Mouse (Mus musculus) lung, embryonic 14.5 days (tissue): Measurements from ENCODE around the gene Cox6a2. TPM values are rescaled to one million over a fixed set of nuclear protein-coding genes. Genes with fewer than 3 reads are reported as not detected.
A peak's percentile ranks its signal among the peaks of the same experiment; 100 is the strongest.

Source experiments
- ATAC-seq: fragments of 200-750 bp; cut with Nextera tagmentation; 2 replicates; pipeline ENCODE4 v1.8.0; 2017; ENCODE audit warnings: mild to moderate bottlenecking, moderate TSS enrichment, moderate library complexity; ENCODE audit not compliant: insufficient read depth
- DNase-seq: peaks from one replicate; pipeline ENCODE4 v3.0.0-alpha.2; 2015
- H3K27ac ChIP-seq: fragments of 300-500 bp; sonication (generic); 2 replicates; pipeline ENCODE4 v1.5.1; 2014; ENCODE audit warnings: low read depth, mild to moderate bottlenecking, moderate library complexity
- H3K27me3 ChIP-seq: fragments of 300-500 bp; sonication (generic); 2 replicates; pipeline ENCODE4 v1.6.1; 2014; ENCODE audit warnings: low read length, control low read depth; ENCODE audit not compliant: insufficient read depth
- H3K36me3 ChIP-seq: fragments of 300-500 bp; sonication (generic); 2 replicates; pipeline ENCODE4 v1.6.1; 2014; ENCODE audit warnings: control low read depth; ENCODE audit not compliant: insufficient read depth
- H3K4me1 ChIP-seq: fragments of 300-500 bp; sonication (generic); 2 replicates; pipeline ENCODE4 v1.6.1; 2014; ENCODE audit warnings: antibody characterized with exemption, control low read depth; ENCODE audit not compliant: insufficient read depth
- H3K4me2 ChIP-seq: fragments of 300-500 bp; sonication (generic); 2 replicates; pipeline ENCODE4 v1.6.1; 2014; ENCODE audit warnings: mild to moderate bottlenecking
- H3K4me3 ChIP-seq: fragments of 300-500 bp; sonication (generic); 2 replicates; pipeline ENCODE4 v1.5.1; 2014; ENCODE audit warnings: low read depth, low read length
- H3K9ac ChIP-seq: fragments of 300-500 bp; sonication (generic); 2 replicates; pipeline ENCODE4 v1.6.1; 2014
- H3K9me3 ChIP-seq: fragments of 300-500 bp; sonication (generic); 2 replicates; pipeline ENCODE4 v1.6.1; 2016; ENCODE audit warnings: low read depth, low read length, control low read depth
- CTCF ChIP-seq: IDR thresholded peaks from 2 replicates; pipeline ENCODE4 v1.5.1; 2016; ENCODE audit warnings: antibody characterized with exemption, low read depth
- WGBS: fragments of 180-500 bp; shearing (Covaris S2); extraction: QIAGEN DNeasy Blood & Tissue Kit; methylation state at CpG from one replicate; pipeline ENCODE4 v1.1.7; 2014; 5-methylcytosine and 5-hydroxymethylcytosine counted together
- polyA plus RNA-seq: library from polyadenylated mRNA; unstranded; fragments of >200 nt; fragmentation: Nextera tagmentation; extraction: Ambion mirVana; gene quantifications from 2 replicates; pipeline ENCODE4 v1.2.1, GENCODE M21; 2014

The Cox6a2 gene
- polyA plus RNA-seq, 1 experiment from 2014 or later, result 0.29 TPM

DNA sequence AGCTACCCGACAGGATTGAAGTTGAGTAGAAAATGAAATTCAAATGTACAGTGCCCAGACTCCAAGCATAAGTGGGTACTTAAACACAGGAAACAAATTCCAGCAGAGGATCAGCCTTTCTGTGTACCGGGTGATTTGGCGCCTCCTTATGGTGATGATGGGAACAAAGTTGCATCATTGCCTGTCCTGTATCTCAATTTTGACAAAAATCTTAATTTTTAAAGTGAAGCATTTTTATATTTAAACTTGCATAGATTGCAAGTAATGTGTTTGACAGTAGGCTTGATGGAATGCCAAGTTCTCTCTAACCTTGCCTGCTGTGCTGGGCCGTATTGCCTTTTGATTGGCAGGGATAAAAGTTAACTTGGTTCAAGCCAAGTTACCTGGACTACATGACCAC, 32.8 kb upstream of the Cox6a2 start:
- Histone ChIP-seq H3K9ac (peak overlapping the region; percentile 52), H3K27me3 (no peaks in the 10 kb centered on the region), H3K4me2 (peak overlapping the region; percentile 84), H3K36me3 (peaks cover 42% of the 10 kb centered on the region), H3K27ac (peak overlapping the region; percentile 98), H3K4me3 (peak overlapping the region; percentile 73), H3K4me1 (peaks cover 8% of the 10 kb centered on the region), H3K9me3 (no peaks in the 10 kb centered on the region)
- DNase-seq (peak; percentile 85), ATAC-seq (peak; percentile 20; the same call in 1 of the 2 replicates)
- peak; percentile 72 for TF ChIP-seq CTCF
- 17% methylated on average over 4 of the region's 4 CpGs for WGBS

DNA sequence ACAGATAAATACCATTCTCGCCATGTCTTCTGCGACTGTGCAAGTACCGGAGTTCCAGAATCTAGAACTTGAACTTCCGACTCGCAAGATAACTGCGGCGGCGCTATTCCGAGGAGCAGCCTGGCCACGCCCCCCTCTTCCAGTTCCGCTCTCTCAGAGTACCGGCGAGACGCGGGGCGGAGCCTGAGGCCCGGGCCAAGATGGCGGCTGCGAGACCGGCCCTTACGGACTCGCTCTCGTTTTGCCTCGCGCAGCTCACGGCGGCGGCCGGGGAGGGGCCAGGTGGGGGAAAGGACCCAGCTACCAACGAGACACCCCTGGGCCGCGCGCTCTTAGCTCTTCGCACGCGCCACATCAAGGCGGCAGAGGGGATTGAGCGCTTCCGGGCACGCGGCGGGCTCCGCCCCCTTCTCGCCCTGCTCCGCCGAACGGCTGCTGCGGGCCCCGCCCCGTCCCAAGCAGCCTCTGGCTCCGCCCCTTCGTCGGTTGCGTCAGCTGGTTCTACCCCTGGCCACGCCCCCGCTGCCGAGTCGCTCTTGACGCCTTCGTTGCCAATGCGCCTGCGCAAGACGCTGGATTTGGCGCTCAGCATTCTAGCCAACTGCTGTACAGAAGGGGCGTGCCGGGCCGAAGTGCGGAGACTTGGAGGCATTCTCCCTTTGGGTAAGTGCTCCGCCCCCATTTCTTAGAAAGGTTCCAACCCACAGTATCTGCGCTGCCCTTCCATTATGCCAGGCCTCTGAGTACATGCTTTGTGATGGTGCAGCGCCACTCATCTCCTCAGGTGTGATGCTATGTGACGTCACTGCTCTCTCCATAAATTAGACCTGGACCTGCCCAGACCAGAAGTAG, 32.0 kb upstream of the Cox6a2 start, which contains the start of gene 9130023H24Rik:
TSS of gene 9130023H24Rik (minus strand) at position 105 of the 852 bp plus-strand sequence.
- no peaks in the 10 kb centered on the region for H3K9me3 ChIP-seq
- H3K4me2 ChIP-seq, result peak within 1 kb of the TSS; percentile 84
- peak; percentile 100 for DNase-seq
- WGBS, result under 1% methylated on average over 72 of the region's 72 CpGs
- peaks cover 38% of the 10 kb centered on the region for H3K36me3 ChIP-seq
- H3K9ac ChIP-seq, result peak within 1 kb of the TSS; percentile 75
- no peaks in the 10 kb centered on the region for H3K27me3 ChIP-seq
- peak within 1 kb of the TSS; percentile 98 for H3K27ac ChIP-seq
- H3K4me1 ChIP-seq, result peaks cover 8% of the 10 kb centered on the region
- ATAC-seq, result peak; percentile 92
- peak; percentile 49 for TF ChIP-seq CTCF
- H3K4me3 ChIP-seq, result peak within 1 kb of the TSS; percentile 73

DNA sequence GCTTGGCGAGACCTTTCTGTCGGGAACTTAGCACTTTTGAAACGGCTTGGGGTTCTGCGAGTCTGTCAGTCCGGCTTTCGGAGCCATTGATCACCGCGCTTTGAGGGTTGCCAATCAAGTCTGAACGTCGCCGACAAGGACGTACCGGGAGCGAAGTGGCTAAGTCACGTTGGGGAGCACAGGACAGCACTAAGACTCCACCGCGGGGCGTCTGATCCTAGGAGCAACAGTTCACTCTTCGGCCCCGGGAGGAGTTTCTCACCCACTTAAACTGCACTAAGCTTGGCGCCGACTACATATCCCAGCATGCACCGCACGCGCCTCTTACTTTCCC, 31.4 kb upstream of the Cox6a2 start:
- no peak for TF ChIP-seq CTCF
- H3K36me3 ChIP-seq, result peaks cover 32% of the 10 kb centered on the region
- H3K4me3 ChIP-seq, result peak overlapping the region; percentile 73
- H3K9ac ChIP-seq, result peak overlapping the region; percentile 75
- H3K4me2 ChIP-seq, result peak overlapping the region; percentile 84
- H3K4me1 ChIP-seq, result peaks cover 8% of the 10 kb centered on the region
- WGBS, result under 1% methylated on average over 25 of the region's 25 CpGs
- DNase-seq (no peak), ATAC-seq (no peak; the same call in 1 of the 2 replicates)
- H3K9me3 ChIP-seq, result no peaks in the 10 kb centered on the region
- no peaks in the 10 kb centered on the region for H3K27me3 ChIP-seq
- H3K27ac ChIP-seq, result peak overlapping the region; percentile 98

DNA sequence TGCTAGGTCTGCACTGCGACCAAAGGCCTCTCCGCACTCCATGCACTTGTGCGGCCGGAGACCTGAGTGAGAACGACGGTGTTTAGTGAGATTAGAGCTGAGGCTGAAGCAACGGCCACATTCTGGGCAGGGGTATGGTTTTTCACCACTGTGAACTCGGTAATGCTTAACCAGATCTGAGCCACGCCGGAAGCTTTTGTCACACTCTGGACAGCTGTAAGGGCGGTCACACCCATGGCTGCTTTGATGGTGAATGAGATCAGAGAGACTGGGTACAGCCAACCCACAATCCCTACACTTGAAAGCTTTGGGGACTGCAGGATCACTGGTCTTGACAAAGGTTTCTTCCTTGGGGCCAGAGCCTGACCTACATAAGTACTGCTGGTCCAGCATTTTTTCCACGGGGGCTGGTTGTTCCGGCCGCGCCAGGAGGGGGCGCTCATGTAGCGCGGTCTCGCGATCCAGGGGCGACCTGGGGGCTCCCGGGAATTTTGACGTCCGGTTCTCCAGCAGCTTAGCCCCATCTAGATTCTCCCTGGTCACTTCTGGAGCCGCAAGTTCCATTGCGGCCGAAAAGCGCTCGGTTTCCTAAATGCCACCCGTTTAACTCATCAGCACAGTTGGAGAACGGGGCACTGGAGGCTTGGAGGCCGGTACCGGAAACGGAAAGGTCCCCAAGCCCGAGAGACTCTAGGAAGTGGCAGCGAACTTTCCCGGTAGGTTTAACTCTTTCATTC, 30.8 kb upstream of the Cox6a2 start, which contains the start of gene Armc5:
TSS of gene Armc5 (plus strand) at position 487 of the 737 bp plus-strand sequence.
- Histone ChIP-seq H3K4me1 (peaks cover 8% of the 10 kb centered on the region), H3K4me2 (peak within 1 kb of the TSS; percentile 84), H3K36me3 (peaks cover 27% of the 10 kb centered on the region), H3K9ac (peak within 1 kb of the TSS; percentile 75), H3K9me3 (no peaks in the 10 kb centered on the region), H3K27ac (peak within 1 kb of the TSS; percentile 98), H3K4me3 (peak within 1 kb of the TSS; percentile 73), H3K27me3 (no peaks in the 10 kb centered on the region)
- peak; percentile 93 for DNase-seq
- WGBS, result 24% methylated on average over 37 of the region's 37 CpGs
- ATAC-seq, result peak; percentile 39
- peak; percentile 84 for TF ChIP-seq CTCF

DNA sequence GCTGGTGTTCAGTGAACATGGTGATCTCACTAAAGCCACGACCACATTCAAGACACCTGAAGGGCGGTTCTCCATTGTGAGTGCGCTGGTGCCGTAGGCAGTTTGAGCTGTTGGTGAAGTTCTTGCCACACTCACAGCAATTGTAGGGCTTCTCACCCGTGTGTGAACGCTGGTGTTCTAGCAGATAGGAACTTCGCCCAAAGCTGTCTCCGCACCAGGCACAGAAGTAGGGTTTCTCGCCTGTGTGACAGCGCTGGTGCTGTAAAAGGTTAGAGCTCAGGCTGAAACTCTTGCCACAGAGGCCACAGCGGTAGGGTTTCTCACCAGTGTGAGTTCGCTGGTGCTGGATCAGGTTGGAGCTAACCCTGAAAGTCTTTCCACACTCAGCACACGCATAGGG, 30.2 kb upstream of the Cox6a2 start:
- ATAC-seq, result no peak
- peaks cover 8% of the 10 kb centered on the region for H3K4me1 ChIP-seq
- peak overlapping the region; percentile 84 for H3K4me2 ChIP-seq
- no peak for TF ChIP-seq CTCF
- no peaks in the 10 kb centered on the region for H3K9me3 ChIP-seq
- no peaks in the 10 kb centered on the region for H3K27me3 ChIP-seq
- WGBS, result 94% methylated on average over 13 of the region's 13 CpGs
- DNase-seq, result no peak
- H3K36me3 ChIP-seq, result peaks cover 21% of the 10 kb centered on the region
- peak overlapping the region; percentile 73; the same call in 1 of the 2 replicates for H3K4me3 ChIP-seq
- peak overlapping the region; percentile 75 for H3K9ac ChIP-seq
- no peak overlapping the region; the same call in 1 of the 2 replicates for H3K27ac ChIP-seq

DNA sequence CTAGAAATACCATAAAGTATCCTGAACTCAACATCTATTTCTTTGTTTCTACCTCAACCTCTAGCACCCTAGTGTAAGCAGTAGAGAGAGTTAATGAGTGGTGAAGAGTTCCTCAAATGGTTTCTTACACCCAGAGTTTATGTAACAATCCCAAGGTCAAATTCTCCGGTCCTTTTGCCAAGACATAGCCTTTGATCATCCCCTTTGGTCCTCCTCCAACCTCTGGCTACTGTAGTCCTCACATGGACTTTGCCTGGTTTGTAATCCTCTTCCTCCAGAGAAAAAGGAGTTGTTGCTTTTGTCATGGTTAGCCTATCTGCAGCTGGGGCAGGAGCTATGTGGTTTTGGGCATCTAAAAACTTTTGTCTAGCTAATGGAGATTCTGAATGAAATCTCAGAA, 29.3 kb upstream of the Cox6a2 start:
- no peaks in the 10 kb centered on the region for H3K27me3 ChIP-seq
- H3K9ac ChIP-seq, result no peak overlapping the region
- no peak overlapping the region for H3K4me2 ChIP-seq
- TF ChIP-seq CTCF, result no peak
- WGBS, result 66% methylated on average over 1 of the region's 1 CpGs
- H3K27ac ChIP-seq, result no peak overlapping the region
- peaks cover 11% of the 10 kb centered on the region for H3K36me3 ChIP-seq
- peaks cover 8% of the 10 kb centered on the region for H3K4me1 ChIP-seq
- no peak for ATAC-seq
- no peaks in the 10 kb centered on the region for H3K9me3 ChIP-seq
- DNase-seq, result no peak
- no peak overlapping the region for H3K4me3 ChIP-seq

DNA sequence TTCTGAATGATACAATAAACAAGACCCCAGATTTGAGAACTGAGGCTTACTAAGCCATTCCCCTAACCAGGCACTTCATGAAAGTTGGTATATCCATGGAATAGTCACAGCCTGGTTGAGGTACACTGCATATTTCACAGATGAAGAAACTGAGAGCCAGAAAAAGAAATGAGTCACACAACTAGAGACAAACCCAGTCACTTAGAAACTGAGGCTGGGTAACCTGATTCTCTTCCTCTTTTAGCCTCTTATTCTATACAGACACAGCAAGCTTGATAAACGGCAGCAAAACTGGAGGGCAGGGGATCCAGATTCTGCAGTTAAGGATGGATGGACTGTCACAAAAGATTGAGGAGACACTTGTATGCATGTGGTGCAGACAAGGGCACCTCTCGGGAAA, 28.6 kb upstream of the Cox6a2 start:
- DNase-seq, result no peak
- WGBS, result 73% methylated on average over 2 of the region's 2 CpGs
- H3K27ac ChIP-seq, result no peak overlapping the region
- H3K9ac ChIP-seq, result no peak overlapping the region
- H3K27me3 ChIP-seq, result no peaks in the 10 kb centered on the region
- no peak overlapping the region for H3K4me3 ChIP-seq
- ATAC-seq, result no peak
- H3K36me3 ChIP-seq, result peaks cover 4% of the 10 kb centered on the region
- no peak for TF ChIP-seq CTCF
- peaks cover 8% of the 10 kb centered on the region for H3K4me1 ChIP-seq
- no peaks in the 10 kb centered on the region for H3K9me3 ChIP-seq
- H3K4me2 ChIP-seq, result no peak overlapping the region
